Mouse (Mus musculus): ENCODE measurements at regions not wholly inside any gene's neighbourhood (a gene's known extent, or its start where the extent isn't known, plus 50 kb on each side); places are given as distances from the start of the nearest gene placed in this dataset.
A peak's percentile ranks its signal among the peaks of the same experiment; 100 is the strongest.

- intact Hi-C loops (cut with DNase I): loop anchor here (5.0 kb wide), 1 partner anchor 184 kb away; the partner anchor contains the start of gene Cnr1
- no peak for DNase-seq (ENCODE audit: low spot score in 2 of 2)
These were observed 186.5 kb upstream of the Cnr1 start for GRCm38 (mm10) chr4:33737859-33738417.

DNA sequence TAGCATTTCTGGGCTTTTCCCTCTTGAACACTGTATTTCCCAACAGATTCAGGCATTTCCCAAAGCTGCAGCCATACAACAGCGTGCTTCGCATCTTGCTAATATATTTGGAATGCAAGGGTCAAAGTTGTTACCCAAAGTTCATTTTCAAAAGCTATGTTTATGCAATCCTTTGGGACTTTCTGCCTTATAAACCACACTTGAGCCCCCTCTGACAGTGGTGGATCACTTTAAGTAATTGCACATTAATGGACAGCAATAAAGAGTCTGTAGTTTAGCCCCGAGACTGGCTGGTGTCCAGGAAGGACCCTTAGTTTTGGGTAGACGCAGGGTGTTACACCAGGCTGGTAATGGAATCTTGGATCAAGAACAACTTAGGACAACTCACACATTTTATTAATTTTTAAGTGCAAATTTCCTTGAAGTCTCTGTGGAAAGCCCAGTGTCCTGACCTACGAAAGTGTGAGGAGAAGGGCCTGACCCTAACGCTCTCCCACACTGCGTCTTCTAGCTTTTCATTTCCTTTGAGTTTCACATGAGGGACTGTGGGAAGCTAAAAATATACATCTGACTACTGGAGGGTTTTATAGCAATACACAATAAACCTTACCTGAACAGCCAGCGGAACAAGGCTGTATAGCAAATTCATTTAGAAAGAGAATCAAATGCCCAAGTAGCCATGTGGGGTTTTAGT is 185.0 kb upstream of the Cnr1 start:
- DNase-seq (ENCODE audit: low spot score in 2 of 2): no peak
- intact Hi-C loops (cut with DNase I): loop anchor here (5.0 kb wide), 1 partner anchor 183 kb away; the partner anchor contains the start of gene Cnr1

- DNase-seq (ENCODE audit: low spot score in 2 of 2): no peak
- intact Hi-C loops (cut with DNase I): no loop called here
These were observed 183.4 kb upstream of the Cnr1 start for GRCm38 (mm10) chr4:33740982-33741381.

GRCm38 (mm10) chr4:33745180-33745579 is 179.2 kb upstream of the Cnr1 start:
- intact Hi-C loops (cut with DNase I): no loop called here
- no peak for DNase-seq (ENCODE audit: low spot score in 2 of 2)

GRCm38 (mm10) chr4:33747316-33747895 is 177.0 kb upstream of the Cnr1 start:
- DNase-seq (ENCODE audit: low spot score in 2 of 2): no peak
- intact Hi-C loops (cut with DNase I): no loop called here

DNA sequence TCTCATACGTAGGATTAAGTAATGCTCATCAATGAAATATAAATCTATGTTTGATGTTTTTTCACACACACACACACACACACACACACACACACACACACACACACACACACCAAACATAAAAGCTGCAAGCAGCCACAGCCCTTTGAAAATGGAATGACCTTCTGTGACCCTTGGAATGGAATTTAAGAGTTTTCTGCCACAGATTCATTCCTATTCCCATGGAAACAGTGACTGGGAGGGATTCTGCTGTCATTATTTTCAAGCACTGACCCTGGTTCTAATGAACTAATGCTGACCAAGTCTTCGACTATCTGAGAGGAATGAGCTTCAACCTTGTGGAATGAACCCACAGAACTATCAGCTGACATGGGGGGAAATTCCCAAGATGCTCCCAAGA is 156.7 kb upstream of the Cnr1 start:
- no peak for DNase-seq (ENCODE audit: low spot score in 2 of 2)
- intact Hi-C loops (cut with DNase I): no loop called here

DNA sequence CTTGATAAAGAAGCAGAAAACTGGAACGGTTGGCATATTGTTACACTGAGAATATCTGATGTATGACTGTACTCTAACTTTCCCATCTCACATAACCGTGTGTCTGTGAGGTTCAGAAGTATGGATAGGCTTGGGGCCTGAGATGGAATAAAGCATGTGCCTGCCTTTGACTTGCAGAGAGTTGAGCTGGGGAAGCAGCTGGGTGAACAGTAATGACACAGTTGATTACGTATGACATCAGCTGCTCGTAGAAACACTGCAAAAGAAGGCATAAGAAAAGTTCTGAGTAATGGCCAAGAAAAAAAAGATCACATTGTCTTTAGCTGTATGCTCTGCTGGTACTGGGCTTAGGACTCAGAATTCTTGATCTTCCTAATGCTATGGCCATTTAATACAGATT is 138.4 kb upstream of the Cnr1 start:
- DNase-seq (ENCODE audit: low spot score in 2 of 2): no peak
- intact Hi-C loops (cut with DNase I): no loop called here

DNA sequence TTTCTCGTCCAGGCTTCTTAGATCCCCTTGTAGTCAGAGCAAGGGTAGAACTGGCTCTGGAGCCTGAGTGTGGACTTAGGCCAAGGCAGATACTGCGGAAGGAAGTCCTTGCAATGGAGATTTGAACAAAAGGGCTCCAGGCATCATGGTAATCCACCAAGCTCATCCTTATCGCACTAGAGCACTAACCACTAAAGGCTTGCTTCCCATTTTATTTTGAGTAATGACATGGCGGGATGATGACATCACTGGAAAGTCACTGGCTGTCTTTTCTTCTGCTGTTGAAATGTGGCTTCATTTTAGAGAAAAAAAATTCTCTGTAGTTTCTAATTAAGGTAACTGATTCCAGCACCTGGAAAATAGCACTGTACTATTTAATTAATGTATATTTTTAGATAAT is 137.4 kb upstream of the Cnr1 start:
- intact Hi-C loops (cut with DNase I): no loop called here
- no peak for DNase-seq (ENCODE audit: low spot score in 2 of 2)

GRCm38 (mm10) chr4:33793398-33793797 is 131.0 kb upstream of the Cnr1 start:
- no peak for DNase-seq (ENCODE audit: low spot score in 2 of 2)
- intact Hi-C loops (cut with DNase I): no loop called here

DNA sequence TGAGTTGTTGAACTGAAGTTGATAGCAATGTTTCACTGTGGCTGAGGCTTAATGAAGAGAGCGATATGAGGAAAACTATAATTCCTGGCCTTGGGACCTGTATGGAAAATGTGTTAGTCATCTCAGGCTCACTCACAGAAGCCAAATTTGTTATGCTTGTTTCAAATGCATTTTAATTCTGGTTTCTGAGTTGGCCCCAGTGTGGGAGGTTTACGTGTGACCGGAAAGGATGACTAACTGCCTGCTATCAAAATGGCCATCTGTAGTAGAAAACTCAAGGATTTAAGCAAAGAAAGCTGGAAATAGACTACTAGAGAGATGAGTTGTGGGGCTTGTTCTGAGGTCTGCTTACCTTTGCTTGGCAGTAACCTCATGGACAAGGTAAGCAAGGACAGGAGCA is 128.9 kb upstream of the Cnr1 start:
- intact Hi-C loops (cut with DNase I): no loop called here
- DNase-seq (ENCODE audit: low spot score in 2 of 2): peak in 1 of 2 experiments; percentile 37

GRCm38 (mm10) chr4:33797964-33798363 is 126.4 kb upstream of the Cnr1 start:
- no peak for DNase-seq (ENCODE audit: low spot score in 2 of 2)
- intact Hi-C loops (cut with DNase I): no loop called here

GRCm38 (mm10) chr4:33798654-33799053 is 125.7 kb upstream of the Cnr1 start:
- intact Hi-C loops (cut with DNase I): no loop called here
- no peak for DNase-seq (ENCODE audit: low spot score in 2 of 2)

GRCm38 (mm10) chr4:33799110-33799509 is 125.3 kb upstream of the Cnr1 start:
- no peak for DNase-seq (ENCODE audit: low spot score in 2 of 2)
- intact Hi-C loops (cut with DNase I): no loop called here

GRCm38 (mm10) chr4:33799831-33800230 is 124.6 kb upstream of the Cnr1 start:
- intact Hi-C loops (cut with DNase I): no loop called here
- DNase-seq (ENCODE audit: low spot score in 2 of 2): no peak

GRCm38 (mm10) chr4:33812338-33812737 is 112.1 kb upstream of the Cnr1 start:
- no peak for DNase-seq (ENCODE audit: low spot score in 2 of 2)
- intact Hi-C loops (cut with DNase I): no loop called here

GRCm38 (mm10) chr4:33823850-33824249 is 100.5 kb upstream of the Cnr1 start:
- intact Hi-C loops (cut with DNase I): no loop called here
- no peak for DNase-seq (ENCODE audit: low spot score in 2 of 2)

DNA sequence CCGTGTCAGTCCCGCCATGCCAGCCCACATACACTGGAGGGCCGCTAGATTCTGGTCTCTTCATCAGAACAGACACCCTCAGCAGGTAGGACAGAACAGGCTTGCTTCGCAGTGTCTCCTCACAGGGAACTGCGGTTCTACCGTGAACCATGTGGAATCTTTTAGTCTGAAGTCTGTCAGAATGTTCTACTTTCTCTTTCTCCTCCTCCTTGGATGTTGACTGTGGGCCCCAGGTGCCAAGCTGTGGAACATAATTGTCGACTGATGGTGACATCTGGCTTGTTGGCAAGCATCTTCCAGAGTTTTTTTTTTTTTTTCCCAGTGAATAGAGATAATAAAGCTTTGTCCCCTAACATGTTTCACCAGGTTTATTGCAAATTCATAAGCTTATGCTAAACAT is 91.3 kb upstream of the Cnr1 start:
- no peak for DNase-seq (ENCODE audit: low spot score in 2 of 2)
- intact Hi-C loops (cut with DNase I): no loop called here

GRCm38 (mm10) chr4:33838436-33838835 is 86.0 kb upstream of the Cnr1 start:
- intact Hi-C loops (cut with DNase I): no loop called here
- DNase-seq (ENCODE audit: low spot score in 2 of 2): no peak

DNA sequence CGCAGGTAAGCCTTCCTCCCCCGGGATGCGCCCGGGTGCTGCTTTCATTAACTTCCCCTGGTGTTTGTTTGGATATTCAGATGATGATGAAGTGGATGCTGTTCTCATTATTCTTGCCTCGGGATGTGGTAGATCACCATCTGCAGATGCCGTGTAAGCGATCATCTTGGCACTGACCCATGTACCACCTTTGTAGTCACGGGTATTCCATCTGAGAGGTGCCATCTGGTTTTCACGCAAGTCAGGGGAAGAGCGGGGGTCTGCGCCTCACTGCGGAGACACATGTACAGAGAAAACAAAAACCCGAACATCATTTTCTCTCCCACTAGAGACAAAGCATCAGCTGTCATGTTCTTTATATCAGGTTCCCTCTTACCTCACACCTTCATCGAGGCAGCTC is 84.3 kb upstream of the Cnr1 start:
- no peak for DNase-seq (ENCODE audit: low spot score in 2 of 2)
- intact Hi-C loops (cut with DNase I): no loop called here

- no peak for DNase-seq (ENCODE audit: low spot score in 2 of 2)
- intact Hi-C loops (cut with DNase I): no loop called here
These were observed 78.6 kb upstream of the Cnr1 start for GRCm38 (mm10) chr4:33845611-33846395.
